Mouse (Mus musculus) hindbrain, embryonic 11.5 days (tissue): ENCODE data around the gene Ift43. TPM values are rescaled to one million over a fixed set of nuclear protein-coding genes. Genes with fewer than 3 reads are reported as not detected.

Source experiments
- ATAC-seq: fragments of 200-750 bp; cut with Nextera tagmentation; 2 replicates; pipeline ENCODE4 v1.8.0; 2017; ENCODE audit warnings: mild to moderate bottlenecking, moderate TSS enrichment, moderate library complexity; ENCODE audit not compliant: low FRiP score
- DNase-seq: peaks from one replicate; pipeline ENCODE4 v3.0.0-alpha.2; 2015; ENCODE audit warnings: low spot score
- H3K27ac ChIP-seq: fragments of 300-500 bp; sonication (generic); 2 replicates; pipeline ENCODE4 v1.5.1; 2014; ENCODE audit warnings: mild to moderate bottlenecking, low read depth, low read length
- H3K27me3 ChIP-seq: fragments of 300-500 bp; sonication (generic); 2 replicates; pipeline ENCODE4 v1.6.1; 2014; ENCODE audit warnings: mild to moderate bottlenecking, low read length, moderate library complexity, mixed read lengths; ENCODE audit not compliant: control insufficient read depth, insufficient read depth
- H3K36me3 ChIP-seq: fragments of 300-500 bp; sonication (generic); 2 replicates; pipeline ENCODE4 v1.6.1; 2014; ENCODE audit warnings: mild to moderate bottlenecking, low read length, moderate library complexity, mixed read lengths; ENCODE audit not compliant: control insufficient read depth, insufficient read depth
- H3K4me1 ChIP-seq: fragments of 300-500 bp; sonication (generic); replicated peaks from 2 replicates; pipeline ENCODE4 v1.6.1; 2014; ENCODE audit warnings: low read length, mixed read lengths; ENCODE audit not compliant: control insufficient read depth, insufficient read depth
- H3K4me2 ChIP-seq: fragments of 300-500 bp; sonication (generic); replicated peaks from 2 replicates; pipeline ENCODE4 v1.6.1; 2014; ENCODE audit warnings: mild to moderate bottlenecking, low read depth, low read length
- H3K4me3 ChIP-seq: fragments of 300-500 bp; sonication (generic); 2 replicates; pipeline ENCODE4 v1.5.1; 2014; ENCODE audit warnings: low read depth, low read length
- H3K9ac ChIP-seq: fragments of 300-500 bp; sonication (generic); 2 replicates; pipeline ENCODE4 v1.6.1; 2014; ENCODE audit warnings: low read depth, low read length
- H3K9me3 ChIP-seq: fragments of 300-500 bp; sonication (generic); 2 replicates; pipeline ENCODE4 v1.6.1; 2016; ENCODE audit warnings: low read length; ENCODE audit not compliant: control insufficient read depth
- WGBS: fragments of 180-500 bp; shearing (Covaris S2); extraction: QIAGEN DNeasy Blood & Tissue Kit; methylation state at CpG from one replicate; pipeline ENCODE4 v1.1.7; 2014; 5-methylcytosine and 5-hydroxymethylcytosine counted together
- polyA plus RNA-seq: library from polyadenylated mRNA; unstranded; fragments of >200 nt; fragmentation: Nextera tagmentation; extraction: Ambion mirVana; gene quantifications from 2 replicates; pipeline ENCODE4 v1.2.1, GENCODE M21; 2014

Ift43 gene
- polyA plus RNA-seq, 1 experiment from 2014 or later: 102 TPM

DNA sequence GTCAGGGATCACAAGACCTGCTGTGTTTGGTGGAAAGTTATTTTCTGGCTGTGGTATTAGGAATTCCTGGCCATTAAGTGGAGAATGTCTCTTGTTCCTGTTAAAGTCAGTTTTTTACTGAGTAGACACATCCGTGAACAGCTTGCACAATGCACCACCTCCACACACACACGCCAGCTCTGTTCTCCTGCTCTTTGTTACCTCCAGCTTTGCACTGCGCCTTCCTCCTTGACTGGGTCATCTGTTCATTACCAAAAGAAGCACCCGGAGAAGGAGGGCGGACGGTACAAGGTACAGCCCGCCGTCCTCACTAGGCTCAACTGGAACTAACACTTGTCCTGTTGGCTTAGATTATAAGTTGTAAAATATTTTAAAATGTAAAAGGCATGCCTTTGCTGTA is 20.3 kb downstream of the Ift43 start:
- Histone ChIP-seq H3K9me3 (no peaks in the 10 kb centered on the region), H3K9ac (no peak overlapping the region), H3K36me3 (no peaks in the 10 kb centered on the region), H3K4me2 (no peak overlapping the region), H3K27ac (no peak overlapping the region), H3K4me3 (no peak overlapping the region), H3K27me3 (no peaks in the 10 kb centered on the region), H3K4me1 (peaks cover 2% of the 10 kb centered on the region; the same call in 1 of the 2 replicates)
- ATAC-seq (no peak), DNase-seq (no peak)
- WGBS: 86% methylated on average over 8 of the region's 8 CpGs

- no peaks in the 10 kb centered on the region for H3K27me3 ChIP-seq
- WGBS: 39% methylated on average over 11 of the region's 11 CpGs
- no peak overlapping the region; the same call in 1 of the 2 replicates for H3K9ac ChIP-seq
- peak overlapping the region; percentile 25; the same call in 1 of the 2 replicates for H3K27ac ChIP-seq
- H3K4me1 ChIP-seq: peaks cover 2% of the 10 kb centered on the region; the same call in 1 of the 2 replicates
- H3K9me3 ChIP-seq: no peaks in the 10 kb centered on the region
- DNase-seq (peak; percentile 43), ATAC-seq (0 out of 2 replicates have a peak, but pooled peaks have one; percentile 57)
- no peaks in the 10 kb centered on the region for H3K36me3 ChIP-seq
- no peak overlapping the region for H3K4me3 ChIP-seq
- no peak overlapping the region for H3K4me2 ChIP-seq
Observed at GRCm38 (mm10) chr12:86103391-86103790, 21.1 kb downstream of the Ift43 start.

GRCm38 (mm10) chr12:86103852-86104251 is 21.5 kb downstream of the Ift43 start:
- ATAC-seq (no peak), DNase-seq (peak; percentile 13)
- Histone ChIP-seq H3K4me3 (no peak overlapping the region), H3K4me1 (peaks cover 2% of the 10 kb centered on the region; the same call in 1 of the 2 replicates), H3K9ac (peak overlapping the region; percentile 7; the same call in 1 of the 2 replicates), H3K27ac (peak overlapping the region; percentile 25; the same call in 1 of the 2 replicates), H3K9me3 (no peaks in the 10 kb centered on the region), H3K27me3 (no peaks in the 10 kb centered on the region), H3K4me2 (no peak overlapping the region), H3K36me3 (no peaks in the 10 kb centered on the region)
- WGBS: 44% methylated on average over 8 of the region's 8 CpGs

- Histone ChIP-seq H3K9ac (no peak overlapping the region), H3K27ac (no peak overlapping the region), H3K27me3 (no peaks in the 10 kb centered on the region), H3K4me1 (peaks cover 2% of the 10 kb centered on the region; the same call in 1 of the 2 replicates), H3K9me3 (no peaks in the 10 kb centered on the region), H3K36me3 (no peaks in the 10 kb centered on the region), H3K4me2 (no peak overlapping the region), H3K4me3 (no peak overlapping the region)
- 78% methylated on average over 11 of the region's 11 CpGs for WGBS
- no peak for DNase-seq
- ATAC-seq: no peak
Observed at GRCm38 (mm10) chr12:86104297-86104696, 22.0 kb downstream of the Ift43 start.

GRCm38 (mm10) chr12:86105546-86105945 is 23.2 kb downstream of the Ift43 start:
- DNase-seq: no peak
- Histone ChIP-seq H3K4me3 (no peak overlapping the region), H3K9me3 (no peaks in the 10 kb centered on the region), H3K4me1 (peaks cover 2% of the 10 kb centered on the region; the same call in 1 of the 2 replicates), H3K9ac (no peak overlapping the region), H3K27me3 (no peaks in the 10 kb centered on the region), H3K4me2 (no peak overlapping the region), H3K27ac (no peak overlapping the region), H3K36me3 (no peaks in the 10 kb centered on the region)
- WGBS: 74% methylated on average over 8 of the region's 10 CpGs
- no peak for ATAC-seq

DNA sequence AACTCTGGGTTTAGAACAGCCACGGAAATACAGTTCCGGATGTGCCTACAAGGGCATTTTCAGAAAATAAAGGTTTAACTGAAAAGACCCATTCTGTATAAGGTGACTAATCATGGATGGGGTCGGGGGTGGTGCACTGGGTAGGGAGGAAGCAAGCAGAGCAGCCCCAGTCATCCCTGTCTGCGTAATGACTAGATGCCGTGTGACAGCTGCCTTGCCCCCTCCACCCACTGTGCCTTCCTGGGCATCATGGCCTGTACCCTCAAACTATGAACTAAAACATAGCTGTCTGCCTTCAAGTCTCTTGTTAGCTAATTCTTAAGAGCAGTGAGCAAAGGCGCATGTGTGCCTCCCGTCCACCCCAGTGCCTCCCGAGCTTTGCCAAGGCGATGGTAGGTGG is 23.7 kb downstream of the Ift43 start:
- ATAC-seq (no peak), DNase-seq (no peak)
- no peaks in the 10 kb centered on the region for H3K27me3 ChIP-seq
- peaks cover 2% of the 10 kb centered on the region; the same call in 1 of the 2 replicates for H3K4me1 ChIP-seq
- H3K4me2 ChIP-seq: no peak overlapping the region
- H3K4me3 ChIP-seq: no peak overlapping the region
- H3K9me3 ChIP-seq: no peaks in the 10 kb centered on the region
- no peak overlapping the region for H3K27ac ChIP-seq
- WGBS: 92% methylated on average over 9 of the region's 9 CpGs
- no peaks in the 10 kb centered on the region for H3K36me3 ChIP-seq
- H3K9ac ChIP-seq: no peak overlapping the region

- no peak overlapping the region for H3K9ac ChIP-seq
- H3K9me3 ChIP-seq: no peaks in the 10 kb centered on the region
- no peaks in the 10 kb centered on the region for H3K27me3 ChIP-seq
- H3K4me3 ChIP-seq: no peak overlapping the region
- ATAC-seq: no peak
- H3K4me1 ChIP-seq: peaks cover 2% of the 10 kb centered on the region; the same call in 1 of the 2 replicates
- 78% methylated on average over 7 of the region's 7 CpGs for WGBS
- no peak for DNase-seq
- H3K4me2 ChIP-seq: no peak overlapping the region
- no peak overlapping the region for H3K27ac ChIP-seq
- H3K36me3 ChIP-seq: no peaks in the 10 kb centered on the region
Observed at GRCm38 (mm10) chr12:86107645-86108044, 25.3 kb downstream of the Ift43 start.

- Histone ChIP-seq H3K36me3 (no peaks in the 10 kb centered on the region), H3K9me3 (no peaks in the 10 kb centered on the region)
- no peak for ATAC-seq
Observed at GRCm38 (mm10) chr12:86109531-86109930, 27.2 kb downstream of the Ift43 start.

GRCm38 (mm10) chr12:86110637-86111036 is 28.3 kb downstream of the Ift43 start:
- no peak overlapping the region for H3K27ac ChIP-seq
- no peak overlapping the region for H3K9ac ChIP-seq
- no peaks in the 10 kb centered on the region for H3K4me1 ChIP-seq
- ATAC-seq (no peak), DNase-seq (peak; percentile 27)
- H3K4me2 ChIP-seq: no peak overlapping the region
- no peaks in the 10 kb centered on the region for H3K9me3 ChIP-seq
- 93% methylated on average over 2 of the region's 2 CpGs for WGBS
- H3K36me3 ChIP-seq: no peaks in the 10 kb centered on the region
- H3K4me3 ChIP-seq: no peak overlapping the region
- H3K27me3 ChIP-seq: no peaks in the 10 kb centered on the region

More at GRCm38 (mm10) chr12:86109531-86109930, 27.2 kb downstream of the Ift43 start:
- WGBS: 85% methylated on average over 4 of the region's 4 CpGs
- no peaks in the 10 kb centered on the region for H3K27me3 ChIP-seq
- no peak overlapping the region for H3K27ac ChIP-seq
- no peaks in the 10 kb centered on the region for H3K4me1 ChIP-seq
- H3K4me3 ChIP-seq: no peak overlapping the region
- no peak overlapping the region for H3K4me2 ChIP-seq
- no peak overlapping the region for H3K9ac ChIP-seq
- no peak for DNase-seq
